Mouse (Mus musculus): ENCODE data around the gene Med13l.

Gene Med13l

DNA sequence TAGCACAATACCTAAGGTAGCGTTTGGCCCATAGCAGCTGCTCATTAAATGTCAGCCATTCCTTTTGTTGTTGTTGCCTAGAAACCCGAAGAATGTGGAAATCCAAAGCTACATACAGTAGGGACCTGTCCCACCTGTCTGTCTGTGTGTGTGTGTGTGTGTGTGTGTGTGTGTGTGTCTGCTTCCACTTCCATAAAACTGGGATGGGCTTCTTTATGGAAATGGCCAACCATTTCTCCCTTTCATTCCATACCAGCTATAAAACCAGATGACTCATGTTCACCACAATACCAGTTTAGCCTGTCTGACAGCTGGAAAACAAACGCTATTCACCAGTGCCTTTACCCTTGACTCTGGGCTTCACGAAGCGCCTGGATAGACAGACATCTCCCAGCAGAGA, 249.1 kb downstream of the Med13l start:
- no peak for DNase-seq

- no peak for DNase-seq
Measured at GRCm38 (mm10) chr5:118811690-118812089, 251.2 kb downstream of the Med13l start.

DNA sequence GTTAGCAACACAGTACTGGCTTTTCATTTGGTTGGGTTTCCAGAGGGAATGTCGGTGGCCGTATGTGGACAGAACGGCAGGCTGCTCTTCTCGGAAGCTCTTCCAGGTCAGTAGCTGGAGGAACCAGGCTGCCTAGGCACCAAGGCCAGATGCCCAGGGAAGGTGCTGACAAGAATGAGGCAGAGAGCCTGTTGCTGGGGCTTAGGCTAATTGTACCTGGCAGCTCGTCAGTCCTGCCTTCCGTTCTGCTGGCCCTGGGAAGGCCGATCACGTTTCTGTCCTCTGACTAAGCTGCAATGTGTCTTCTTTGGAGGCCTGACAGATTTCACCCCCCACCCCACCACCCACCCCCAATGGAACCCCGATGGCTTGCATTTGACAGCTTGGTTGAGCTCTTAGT, 251.9 kb downstream of the Med13l start:
- peak; percentile 14 to 38 for DNase-seq

- DNase-seq = no peak
Measured at GRCm38 (mm10) chr5:118812947-118813401, 252.5 kb downstream of the Med13l start.

- DNase-seq = peak in 1 of 2 experiments; percentile 36
Measured at GRCm38 (mm10) chr5:118814052-118814451, 253.6 kb downstream of the Med13l start.
